Mouse (Mus musculus) lung, postnatal 4 days (tissue): ENCODE data around the gene Lrch1.

Source experiments
- DNase-seq, 2 experiments: peaks; one replicate each; pipeline ENCODE4 v3.0.0; 2021

The Lrch1 gene

GRCm38 (mm10) chr14:74947376-74948013, at the start of gene Lrch1:
Lrch1 (minus strand) TSS chr14:74947876.
- DNase-seq: peak; percentile 89 to 92

- DNase-seq: no peak
Measured at GRCm38 (mm10) chr14:74997041-74997440, 49.4 kb upstream of the Lrch1 start.

GRCm38 (mm10) chr14:74996556-74996955, 48.9 kb upstream of the Lrch1 start:
- DNase-seq: no peak

- DNase-seq: no peak
Measured at GRCm38 (mm10) chr14:74990504-74990903, 42.8 kb upstream of the Lrch1 start.

GRCm38 (mm10) chr14:74989909-74990308, 42.2 kb upstream of the Lrch1 start:
- DNase-seq: no peak

GRCm38 (mm10) chr14:74989322-74989721, 41.6 kb upstream of the Lrch1 start:
- no peak for DNase-seq

GRCm38 (mm10) chr14:74986527-74986926, 38.9 kb upstream of the Lrch1 start:
- no peak for DNase-seq

- no peak for DNase-seq
Measured at GRCm38 (mm10) chr14:74985658-74986057, 38.0 kb upstream of the Lrch1 start.

- no peak for DNase-seq
Measured at GRCm38 (mm10) chr14:74984817-74985391, 37.2 kb upstream of the Lrch1 start.

- no peak for DNase-seq
Measured at GRCm38 (mm10) chr14:74983079-74983478, 35.4 kb upstream of the Lrch1 start.

- no peak for DNase-seq
Measured at GRCm38 (mm10) chr14:74981016-74981415, 33.3 kb upstream of the Lrch1 start.

GRCm38 (mm10) chr14:74976972-74977371, 29.3 kb upstream of the Lrch1 start:
- no peak for DNase-seq

GRCm38 (mm10) chr14:74974136-74974651, 26.5 kb upstream of the Lrch1 start:
- peak; percentile 22 to 50 for DNase-seq

GRCm38 (mm10) chr14:74972687-74973086, 25.0 kb upstream of the Lrch1 start:
- no peak for DNase-seq

- no peak for DNase-seq
Measured at GRCm38 (mm10) chr14:74972216-74972615, 24.5 kb upstream of the Lrch1 start.

- DNase-seq: no peak
Measured at GRCm38 (mm10) chr14:74963402-74963764, 15.7 kb upstream of the Lrch1 start.

GRCm38 (mm10) chr14:74962713-74963401, 15.2 kb upstream of the Lrch1 start:
- DNase-seq: no peak

- no peak for DNase-seq
Measured at GRCm38 (mm10) chr14:74960568-74960967, 12.9 kb upstream of the Lrch1 start.

GRCm38 (mm10) chr14:74956702-74957101, 9.0 kb upstream of the Lrch1 start:
- DNase-seq: no peak

GRCm38 (mm10) chr14:74956234-74956633, 8.6 kb upstream of the Lrch1 start:
- no peak for DNase-seq

- peak; percentile 69 to 74 for DNase-seq
Measured at GRCm38 (mm10) chr14:74948426-74949240, 957 bp upstream of the Lrch1 start.

GRCm38 (mm10) chr14:74948014-74948396, 329 bp upstream of the Lrch1 start:
- no peak for DNase-seq

- peak; percentile 86 to 88 for DNase-seq
Measured at GRCm38 (mm10) chr14:74946751-74947375, 813 bp downstream of the Lrch1 start.
